Mouse (Mus musculus) urinary bladder, postnatal 25 days (tissue): ENCODE data around the gene Sh3gl1.

Experiments
- DNase-seq: peaks from one replicate; pipeline ENCODE4 v3.0.0; 2022; ENCODE audit warnings: low spot score

Gene Sh3gl1

DNA sequence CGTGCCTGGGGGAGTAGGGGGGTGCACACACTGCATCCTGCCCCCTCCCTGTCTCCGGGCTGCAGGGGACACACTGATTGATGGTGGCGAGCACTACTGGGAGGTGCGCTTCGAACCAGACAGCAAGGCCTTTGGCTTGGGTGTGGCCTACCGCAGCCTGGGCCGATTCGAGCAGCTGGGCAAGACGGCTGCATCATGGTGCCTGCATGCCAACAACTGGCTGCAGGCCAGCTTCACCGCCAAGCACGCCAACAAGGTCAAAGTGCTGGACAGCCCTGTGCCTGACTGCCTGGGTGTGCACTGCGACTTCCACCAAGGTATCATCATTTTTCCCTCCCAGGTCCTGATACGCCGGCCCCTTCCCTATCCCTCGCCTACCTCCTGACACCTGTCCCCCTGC is 40.4 kb downstream of the Sh3gl1 start:
- DNase-seq = no peak

- DNase-seq = no peak
Observed at GRCm38 (mm10) chr17:55990278-55990898, 46.0 kb downstream of the Sh3gl1 start.

DNA sequence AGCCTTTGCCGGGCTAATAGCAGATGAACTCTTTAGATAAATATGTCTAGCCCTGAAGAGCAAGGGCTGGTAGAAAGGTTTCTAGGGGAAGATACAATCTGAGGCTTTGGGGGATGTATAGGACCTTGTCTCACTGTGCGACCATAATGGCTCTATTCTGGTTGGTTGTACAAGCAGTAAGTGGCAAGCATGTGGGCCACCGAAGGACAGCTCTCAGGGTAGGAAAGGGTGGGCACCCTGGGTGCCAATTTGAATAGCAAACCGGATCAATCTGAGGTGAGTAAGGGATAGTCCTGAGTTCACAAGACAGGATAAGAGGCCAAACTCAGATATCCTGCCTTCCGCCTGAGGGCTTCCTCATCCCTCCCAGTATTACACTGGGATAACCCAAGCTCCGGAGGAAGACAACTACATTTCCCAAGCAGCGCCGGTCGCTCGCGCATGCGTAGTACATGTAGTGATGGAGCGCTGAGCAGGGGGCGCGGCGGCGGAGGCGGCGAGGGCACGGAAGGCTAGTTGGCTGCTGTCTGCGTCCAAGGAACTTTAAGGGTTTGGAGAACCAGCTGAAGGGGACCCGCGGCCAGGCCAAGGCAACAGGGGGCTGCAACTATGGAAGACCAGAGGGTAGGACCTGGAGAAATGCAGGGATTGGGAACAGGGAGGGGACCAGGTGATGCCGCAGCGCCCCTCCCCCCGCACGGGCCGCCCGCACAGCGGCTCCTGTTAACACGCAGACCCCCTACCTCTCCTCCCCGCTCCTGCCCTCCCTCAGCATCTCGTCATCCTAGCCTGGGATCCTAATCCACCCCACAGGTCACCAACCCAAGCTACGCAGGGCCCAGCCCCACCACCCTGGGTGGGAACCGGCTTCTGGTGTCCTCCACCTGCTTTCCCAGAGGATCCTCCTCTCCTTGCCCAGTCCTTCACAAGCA is 50.1 kb downstream of the Sh3gl1 start, which contains the start of gene Fsd1:
Fsd1 (plus strand) TSS at position 480 of the 932 bp plus-strand sequence.
- DNase-seq = no peak

- DNase-seq = no peak
Observed at GRCm38 (mm10) chr17:55977301-55977700, 59.1 kb downstream of the Sh3gl1 start.

- DNase-seq = peak; percentile 71
Observed at GRCm38 (mm10) chr17:55976255-55976862, 60.1 kb downstream of the Sh3gl1 start.

GRCm38 (mm10) chr17:55971453-55971852 is 65.0 kb downstream of the Sh3gl1 start:
- DNase-seq = no peak

GRCm38 (mm10) chr17:55969966-55970891 is 66.2 kb downstream of the Sh3gl1 start, which contains the start of gene Shd:
Gene Shd, plus strand, starts transcription at chr17:55970467.
- DNase-seq = no peak

DNA sequence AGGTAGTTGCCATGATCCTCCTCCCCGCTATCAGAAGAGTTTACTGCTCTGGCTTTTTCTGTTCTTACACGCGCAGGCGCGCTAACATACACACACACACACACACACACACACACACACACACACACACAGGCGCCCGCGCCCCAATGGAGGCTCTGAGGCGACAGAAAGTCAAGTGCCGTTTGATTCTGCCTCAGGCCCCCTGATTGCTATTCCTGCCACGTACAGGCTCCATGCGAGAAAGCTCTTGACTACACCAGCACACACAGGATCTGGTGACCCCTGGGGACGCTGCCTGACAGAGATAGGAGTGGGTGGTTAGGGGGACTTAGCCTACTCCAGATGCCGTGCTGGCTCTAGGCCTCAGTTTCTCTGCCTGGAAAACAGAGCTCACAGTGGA is 66.9 kb downstream of the Sh3gl1 start:
- DNase-seq = no peak

DNA sequence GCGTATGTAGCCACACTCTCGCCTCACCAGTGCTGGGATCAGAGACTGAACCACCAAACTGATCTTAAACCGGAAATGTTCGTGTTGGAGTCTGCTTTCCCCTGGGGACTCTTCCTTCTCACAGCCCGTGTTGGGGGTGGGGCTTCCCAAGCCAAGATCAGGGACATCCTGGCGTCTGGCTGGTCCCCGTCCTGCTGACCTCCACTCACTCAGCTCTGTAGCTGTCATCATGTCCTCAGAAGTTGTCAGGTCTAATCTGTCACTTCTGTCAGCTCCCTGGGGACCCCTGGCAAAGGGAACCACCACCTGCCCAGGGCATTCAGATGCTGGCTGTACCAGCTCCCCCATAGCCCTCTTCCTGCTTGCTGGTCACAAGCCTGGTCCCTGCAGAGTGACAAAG is 68.2 kb downstream of the Sh3gl1 start:
- DNase-seq = no peak

- DNase-seq = no peak
Observed at GRCm38 (mm10) chr17:55967186-55967585, 69.2 kb downstream of the Sh3gl1 start.
